Mouse (Mus musculus): ENCODE results near the gene Nampt. TPM values are rescaled to one million over a fixed set of nuclear protein-coding genes. Genes with fewer than 3 reads are reported as not detected.

Gene Nampt
- polyA plus RNA-seq, 1 experiment from 2014 or later = 25.2 TPM

DNA sequence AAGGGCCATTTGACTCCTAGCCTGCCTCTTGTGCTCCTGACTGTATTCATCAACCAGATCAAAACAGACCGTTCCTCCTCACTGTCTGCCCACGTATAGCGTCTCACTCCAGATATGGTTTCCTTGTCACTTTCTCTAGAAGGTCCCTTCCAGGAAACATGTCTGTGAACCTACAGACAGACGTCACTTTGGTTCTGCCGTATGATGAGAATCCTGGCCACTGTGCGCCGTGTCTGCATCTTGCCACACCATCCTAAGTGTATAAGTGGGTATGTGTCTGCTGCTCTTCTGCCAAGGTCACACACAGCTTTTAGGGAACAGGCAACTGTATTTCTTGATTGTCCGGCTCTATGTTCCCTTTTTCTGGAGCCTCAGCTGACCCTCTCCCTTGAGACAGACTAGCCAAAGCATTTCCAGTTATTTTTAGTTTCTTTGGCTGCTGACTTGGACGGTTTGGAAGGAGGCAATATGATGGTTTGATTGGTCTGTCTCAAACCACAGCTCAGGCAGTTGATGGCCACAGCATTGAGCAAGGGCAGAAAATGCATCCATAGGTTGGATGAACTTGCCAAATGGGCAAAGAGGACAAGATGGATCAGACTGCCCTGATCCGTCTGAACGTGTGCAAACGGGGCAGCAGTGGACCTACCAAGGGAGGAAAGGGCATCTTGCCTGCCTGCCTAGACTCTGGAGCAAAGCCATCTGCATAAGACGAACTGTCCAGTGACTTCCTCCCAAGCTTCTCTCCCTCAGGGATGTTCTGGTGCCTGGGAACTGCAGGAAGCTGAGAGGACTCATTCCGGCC, 37.6 kb downstream of the Nampt start:
- 84% methylated on average over 14 of the region's 14 CpGs for WGBS
- Histone ChIP-seq H3K4me2 (ENCODE audit: low read depth, low read length) (no peak overlapping the region), H3K4me3 (replicated peaks; ENCODE audit: low read length) (no peak overlapping the region), H3K4me1 (ENCODE audit: control insufficient read depth, insufficient read depth, low read length) (no peaks in the 10 kb centered on the region), H3K9ac (ENCODE audit: low read length) (no peak overlapping the region), H3K9me3 (replicated peaks; ENCODE audit: control insufficient read depth, low read length) (no peaks in the 10 kb centered on the region), H3K36me3 (ENCODE audit: control insufficient read depth, insufficient read depth, low read length) (0 out of 2 replicates have a peak, but pooled peaks cover 7% of the 10 kb centered on the region), H3K27ac (ENCODE audit: low read length) (no peak overlapping the region), H3K27me3 (ENCODE audit: control insufficient read depth, insufficient read depth, low read length) (no peaks in the 10 kb centered on the region)
- ATAC-seq (ENCODE audit: insufficient read depth, low FRiP score) = no peak

DNA sequence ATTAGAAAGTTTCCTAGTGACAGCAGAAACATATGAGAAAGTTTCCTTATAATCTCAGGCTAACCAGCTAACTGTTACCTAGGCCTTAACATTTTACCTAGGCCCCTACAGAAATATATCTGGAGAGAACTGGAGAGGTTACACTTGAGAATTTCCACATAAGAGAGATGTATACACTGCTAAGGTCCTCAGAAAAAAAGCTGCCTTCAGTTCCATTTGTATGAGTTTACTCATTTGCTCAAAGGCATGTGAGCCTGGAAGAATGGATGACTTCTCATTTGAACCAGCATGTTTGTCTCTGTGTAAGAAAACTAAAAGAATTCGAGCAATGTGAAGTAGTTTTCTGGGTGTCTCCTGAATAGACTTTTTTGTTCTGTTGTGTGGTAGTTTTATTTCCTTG, 39.1 kb downstream of the Nampt start:
- Histone ChIP-seq H3K4me1 (ENCODE audit: control insufficient read depth, insufficient read depth, low read length) (no peaks in the 10 kb centered on the region), H3K4me3 (replicated peaks; ENCODE audit: low read length) (no peak overlapping the region), H3K27ac (ENCODE audit: low read length) (no peak overlapping the region), H3K9me3 (replicated peaks; ENCODE audit: control insufficient read depth, low read length) (no peaks in the 10 kb centered on the region), H3K27me3 (ENCODE audit: control insufficient read depth, insufficient read depth, low read length) (no peaks in the 10 kb centered on the region), H3K4me2 (ENCODE audit: low read depth, low read length) (no peak overlapping the region), H3K9ac (ENCODE audit: low read length) (no peak overlapping the region), H3K36me3 (ENCODE audit: control insufficient read depth, insufficient read depth, low read length) (0 out of 2 replicates have a peak, but pooled peaks cover 5% of the 10 kb centered on the region)
- ATAC-seq (ENCODE audit: insufficient read depth, low FRiP score) = no peak
- WGBS = 46% methylated on average over 1 of the region's 1 CpGs

DNA sequence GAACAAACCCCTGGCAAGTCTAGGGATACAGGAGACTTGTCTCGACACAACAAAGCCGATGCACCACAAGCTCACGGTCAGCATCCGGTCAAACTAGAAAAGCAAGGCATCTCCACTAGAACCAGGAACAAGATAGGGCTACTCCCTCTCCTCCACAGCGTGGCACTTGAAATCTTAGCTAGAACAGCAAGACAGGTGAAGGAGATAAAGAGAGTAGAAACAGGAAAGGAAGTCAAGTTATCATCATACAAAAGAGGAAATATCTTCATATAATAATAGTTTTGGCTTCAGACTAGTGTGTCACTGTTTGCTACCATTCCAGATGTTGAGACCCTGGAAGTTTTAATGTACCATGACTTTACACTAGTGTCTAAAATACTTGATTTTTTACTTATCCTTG, 41.5 kb downstream of the Nampt start:
- Histone ChIP-seq H3K27me3 (ENCODE audit: control insufficient read depth, insufficient read depth, low read length) (no peaks in the 10 kb centered on the region), H3K4me3 (replicated peaks; ENCODE audit: low read length) (no peak overlapping the region), H3K4me2 (ENCODE audit: low read depth, low read length) (no peak overlapping the region), H3K27ac (ENCODE audit: low read length) (no peak overlapping the region), H3K9ac (ENCODE audit: low read length) (no peak overlapping the region), H3K4me1 (ENCODE audit: control insufficient read depth, insufficient read depth, low read length) (no peaks in the 10 kb centered on the region), H3K9me3 (replicated peaks; ENCODE audit: control insufficient read depth, low read length) (no peaks in the 10 kb centered on the region), H3K36me3 (ENCODE audit: control insufficient read depth, insufficient read depth, low read length) (no peaks in the 10 kb centered on the region)
- ATAC-seq (ENCODE audit: insufficient read depth, low FRiP score) = no peak
- WGBS = 86% methylated on average over 5 of the region's 5 CpGs

DNA sequence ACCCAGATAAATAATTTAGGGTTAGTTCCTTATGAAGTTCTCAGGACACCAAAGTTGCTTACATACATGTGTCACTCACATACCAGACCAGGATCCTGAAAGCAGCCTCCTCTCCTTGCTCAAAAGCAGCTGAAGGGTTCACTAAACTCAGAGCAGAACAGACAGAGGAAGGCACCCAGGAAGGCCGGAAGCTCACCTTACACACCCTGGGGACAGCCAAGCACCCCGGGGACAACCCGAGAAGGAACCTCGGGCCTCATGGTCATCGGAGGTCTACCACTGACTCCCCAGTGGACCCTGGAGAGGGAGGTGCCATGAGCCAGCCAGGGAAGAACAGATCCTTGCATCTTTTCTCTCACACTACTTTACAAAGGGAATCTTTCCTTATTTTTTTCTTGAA, 51.5 kb downstream of the Nampt start:
- ATAC-seq (ENCODE audit: insufficient read depth, low FRiP score) = no peak
- Histone ChIP-seq H3K9me3 (replicated peaks; ENCODE audit: control insufficient read depth, low read length) (no peaks in the 10 kb centered on the region), H3K27me3 (ENCODE audit: control insufficient read depth, insufficient read depth, low read length) (no peaks in the 10 kb centered on the region), H3K4me2 (ENCODE audit: low read depth, low read length) (no peak overlapping the region), H3K27ac (ENCODE audit: low read length) (no peak overlapping the region), H3K4me1 (ENCODE audit: control insufficient read depth, insufficient read depth, low read length) (no peaks in the 10 kb centered on the region), H3K36me3 (ENCODE audit: control insufficient read depth, insufficient read depth, low read length) (no peaks in the 10 kb centered on the region), H3K9ac (ENCODE audit: low read length) (no peak overlapping the region), H3K4me3 (replicated peaks; ENCODE audit: low read length) (no peak overlapping the region)
- 82% methylated on average over 5 of the region's 5 CpGs for WGBS

DNA sequence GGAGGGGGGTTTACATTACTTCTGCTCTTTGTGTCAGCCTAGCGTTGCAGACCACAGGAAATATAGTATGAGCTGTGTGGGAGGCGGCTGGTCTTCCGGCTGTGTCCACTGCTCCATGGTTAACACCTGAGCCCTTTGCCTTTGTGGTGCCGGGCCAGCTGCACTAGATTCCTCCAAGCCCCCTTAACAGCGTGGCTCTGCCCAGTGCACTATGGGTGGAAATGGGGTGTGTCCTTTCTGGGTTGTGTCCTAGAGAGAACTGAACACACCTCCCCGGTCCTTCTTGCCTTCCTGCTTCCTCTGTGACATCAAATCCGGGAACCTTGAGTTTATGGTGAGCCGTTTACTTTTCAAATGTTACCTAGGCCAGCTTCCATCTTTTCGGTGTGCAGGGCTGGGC, 58.2 kb downstream of the Nampt start:
- H3K9me3 ChIP-seq (replicated peaks; ENCODE audit: control insufficient read depth, low read length) = no peaks in the 10 kb centered on the region
- H3K27ac ChIP-seq (ENCODE audit: low read length) = no peak overlapping the region
- no peak overlapping the region for H3K4me2 ChIP-seq (ENCODE audit: low read depth, low read length)
- no peaks in the 10 kb centered on the region for H3K36me3 ChIP-seq (ENCODE audit: control insufficient read depth, insufficient read depth, low read length)
- no peak overlapping the region for H3K9ac ChIP-seq (ENCODE audit: low read length)
- no peaks in the 10 kb centered on the region for H3K27me3 ChIP-seq (ENCODE audit: control insufficient read depth, insufficient read depth, low read length)
- H3K4me1 ChIP-seq (ENCODE audit: control insufficient read depth, insufficient read depth, low read length) = no peaks in the 10 kb centered on the region
- no peak overlapping the region for H3K4me3 ChIP-seq (replicated peaks; ENCODE audit: low read length)
- WGBS = 85% methylated on average over 9 of the region's 9 CpGs
- no peak for ATAC-seq (ENCODE audit: insufficient read depth, low FRiP score)

DNA sequence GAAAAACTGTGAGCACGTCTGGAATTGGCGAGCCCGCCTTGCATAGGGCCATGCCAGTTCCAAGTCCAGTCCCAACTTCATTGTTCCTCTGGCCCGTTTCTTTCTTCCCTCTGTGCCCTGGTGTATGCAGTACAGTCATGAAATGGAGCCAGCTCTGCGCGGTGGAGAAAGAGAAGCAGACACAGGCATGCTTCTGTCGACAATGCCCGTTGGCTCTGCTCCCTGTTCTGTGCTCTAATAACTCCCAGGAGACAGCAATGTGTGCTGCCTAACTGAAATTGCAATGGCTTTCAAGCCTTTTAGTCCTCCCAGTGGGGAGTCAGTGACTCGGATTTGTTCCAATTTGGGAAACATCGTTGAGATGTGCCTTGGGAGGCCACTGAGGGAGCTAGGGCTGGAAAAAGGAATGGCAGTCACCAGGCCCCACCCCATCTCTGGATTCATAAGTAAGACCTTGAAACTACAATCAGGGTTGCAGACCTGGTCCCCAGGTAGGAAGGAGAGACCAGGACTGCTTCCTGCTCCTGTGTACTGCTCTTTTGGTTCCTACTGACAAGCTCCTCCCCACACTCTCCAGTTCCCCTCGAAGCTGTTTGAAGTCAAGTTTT, 58.7 kb downstream of the Nampt start:
- WGBS = 79% methylated on average over 11 of the region's 11 CpGs
- no peak overlapping the region for H3K4me3 ChIP-seq (replicated peaks; ENCODE audit: low read length)
- no peaks in the 10 kb centered on the region for H3K9me3 ChIP-seq (replicated peaks; ENCODE audit: control insufficient read depth, low read length)
- no peaks in the 10 kb centered on the region for H3K4me1 ChIP-seq (ENCODE audit: control insufficient read depth, insufficient read depth, low read length)
- no peak for ATAC-seq (ENCODE audit: insufficient read depth, low FRiP score)
- no peaks in the 10 kb centered on the region for H3K27me3 ChIP-seq (ENCODE audit: control insufficient read depth, insufficient read depth, low read length)
- no peak overlapping the region for H3K4me2 ChIP-seq (ENCODE audit: low read depth, low read length)
- H3K27ac ChIP-seq (ENCODE audit: low read length) = no peak overlapping the region
- no peak overlapping the region for H3K9ac ChIP-seq (ENCODE audit: low read length)
- no peaks in the 10 kb centered on the region for H3K36me3 ChIP-seq (ENCODE audit: control insufficient read depth, insufficient read depth, low read length)

DNA sequence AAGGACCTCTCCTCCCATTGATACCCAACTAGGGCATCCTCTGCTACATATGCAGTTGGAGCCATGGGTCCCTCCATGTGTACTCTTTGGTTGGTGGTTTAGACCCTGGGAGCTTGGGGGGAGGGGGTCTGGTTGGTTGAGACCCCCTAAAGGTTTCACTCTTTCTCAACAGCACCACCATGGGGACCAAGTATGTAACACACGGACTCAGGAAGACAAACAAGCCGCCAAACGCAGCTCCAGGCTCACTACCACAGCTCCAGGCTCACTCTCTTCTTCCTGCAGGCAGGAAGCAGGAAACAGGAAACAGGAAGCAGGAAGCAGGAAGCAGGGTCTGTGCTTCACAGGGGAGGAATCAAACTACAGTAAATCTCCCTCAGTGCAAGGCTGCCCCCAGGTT, 60.0 kb downstream of the Nampt start:
- Histone ChIP-seq H3K4me2 (ENCODE audit: low read depth, low read length) (no peak overlapping the region), H3K27ac (ENCODE audit: low read length) (no peak overlapping the region), H3K27me3 (ENCODE audit: control insufficient read depth, insufficient read depth, low read length) (no peaks in the 10 kb centered on the region), H3K36me3 (ENCODE audit: control insufficient read depth, insufficient read depth, low read length) (no peaks in the 10 kb centered on the region), H3K9me3 (replicated peaks; ENCODE audit: control insufficient read depth, low read length) (no peaks in the 10 kb centered on the region), H3K9ac (ENCODE audit: low read length) (no peak overlapping the region), H3K4me3 (replicated peaks; ENCODE audit: low read length) (no peak overlapping the region), H3K4me1 (ENCODE audit: control insufficient read depth, insufficient read depth, low read length) (no peaks in the 10 kb centered on the region)
- no peak for ATAC-seq (ENCODE audit: insufficient read depth, low FRiP score)
- WGBS = 72% methylated on average over 3 of the region's 3 CpGs

DNA sequence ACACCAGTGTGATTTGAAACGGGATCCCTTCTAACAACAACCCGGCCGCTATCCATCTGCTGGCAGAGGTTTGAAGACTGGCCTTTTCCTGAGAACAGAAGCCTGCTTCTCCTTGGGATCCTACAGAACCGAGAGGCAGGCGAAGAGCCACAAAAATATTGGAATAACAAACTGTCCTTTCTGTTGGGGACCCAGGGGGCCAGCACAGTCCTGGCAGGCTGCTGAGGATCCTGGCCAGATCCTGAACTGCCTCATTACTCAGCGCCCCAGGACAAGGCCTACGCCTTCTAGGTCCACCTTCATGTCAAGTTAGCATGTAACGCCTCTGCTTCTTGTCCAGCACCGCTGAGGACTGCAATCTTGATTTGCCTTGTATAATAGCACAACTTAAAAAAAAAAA, 65.0 kb downstream of the Nampt start:
- H3K4me3 ChIP-seq (replicated peaks; ENCODE audit: low read length) = no peak overlapping the region
- 70% methylated on average over 9 of the region's 9 CpGs for WGBS
- no peak for ATAC-seq (ENCODE audit: insufficient read depth, low FRiP score)

DNA sequence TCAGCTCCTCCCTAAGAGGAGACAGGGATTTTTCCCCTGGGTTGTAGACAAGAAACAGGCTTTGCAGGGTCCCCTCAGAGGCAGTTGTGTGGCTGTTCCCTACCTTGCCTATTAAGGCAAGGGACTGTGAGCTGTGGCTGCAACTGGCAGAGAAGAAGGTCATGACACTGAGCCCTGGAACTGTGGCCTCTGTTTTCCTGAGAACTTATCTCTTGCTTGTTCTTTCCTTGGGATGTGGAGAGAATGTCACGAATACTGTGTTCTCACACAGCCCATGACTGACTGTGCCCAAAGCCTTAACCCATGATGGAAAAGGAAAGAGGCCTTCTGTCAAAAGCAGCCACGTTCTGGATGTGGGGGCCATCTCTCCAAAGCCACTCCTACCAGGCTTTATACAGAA, 65.7 kb downstream of the Nampt start:
- no peaks in the 10 kb centered on the region for H3K9me3 ChIP-seq (replicated peaks; ENCODE audit: control insufficient read depth, low read length)
- H3K4me1 ChIP-seq (ENCODE audit: control insufficient read depth, insufficient read depth, low read length) = no peaks in the 10 kb centered on the region
- H3K36me3 ChIP-seq (ENCODE audit: control insufficient read depth, insufficient read depth, low read length) = no peaks in the 10 kb centered on the region
- H3K4me2 ChIP-seq (ENCODE audit: low read depth, low read length) = no peak overlapping the region
- no peak for ATAC-seq (ENCODE audit: insufficient read depth, low FRiP score)
- H3K27ac ChIP-seq (ENCODE audit: low read length) = no peak overlapping the region
- H3K27me3 ChIP-seq (ENCODE audit: control insufficient read depth, insufficient read depth, low read length) = no peaks in the 10 kb centered on the region
- WGBS = 39% methylated on average over 2 of the region's 2 CpGs
- H3K4me3 ChIP-seq (replicated peaks; ENCODE audit: low read length) = no peak overlapping the region
- H3K9ac ChIP-seq (ENCODE audit: low read length) = no peak overlapping the region

More for the DNA sequence above, 65.0 kb downstream of the Nampt start:
- H3K27me3 ChIP-seq (ENCODE audit: control insufficient read depth, insufficient read depth, low read length) = no peaks in the 10 kb centered on the region
- no peak overlapping the region for H3K4me2 ChIP-seq (ENCODE audit: low read depth, low read length)
- H3K4me1 ChIP-seq (ENCODE audit: control insufficient read depth, insufficient read depth, low read length) = no peaks in the 10 kb centered on the region
- no peaks in the 10 kb centered on the region for H3K36me3 ChIP-seq (ENCODE audit: control insufficient read depth, insufficient read depth, low read length)
- no peaks in the 10 kb centered on the region for H3K9me3 ChIP-seq (replicated peaks; ENCODE audit: control insufficient read depth, low read length)
- no peak overlapping the region for H3K9ac ChIP-seq (ENCODE audit: low read length)
- no peak overlapping the region for H3K27ac ChIP-seq (ENCODE audit: low read length)

All from stomach, embryonic 16.5 days (tissue).